1 mouse cellular context compared by ENCODE assay signal in genomic region chr2:30929483-30930045, GRCm38 (mm10).
TF ChIP-seq lines count a peak whose summit lies in the region.

Gene Ptges, minus strand, starts transcription at chr2:30929863.

TF ChIP-seq in CH12.LX, 34 proteins besides CTCF, POLR2A, EP300 and RAD21 (continued from another document):
- TF ChIP-seq KAT2A (IDR thresholded peaks at IDR 0.05; ENCODE audit: insufficient replicate concordance, low read length) = no peak
- peak; percentile 34; the same call in 1 of the 2 replicates for TF ChIP-seq ETS1 (conservative IDR thresholded peaks at IDR 0.05; ENCODE audit: low read depth, low read length)
- no peak for TF ChIP-seq ZKSCAN1 (IDR thresholded peaks at IDR 0.05; ENCODE audit: borderline replicate concordance, low read depth, low read length)
- TF ChIP-seq NRF1 (IDR thresholded peaks at IDR 0.05; ENCODE audit: low read depth, low read length) = peak; percentile 66
- TF ChIP-seq POLR2AphosphoS2 (IDR thresholded peaks at IDR 0.05; ENCODE audit: low read depth, low read length) = no peak; the same call in 1 of the 2 replicates
- peak; percentile 84 for TF ChIP-seq CHD1 (IDR thresholded peaks at IDR 0.05; ENCODE audit: low read depth, low read length)
- TF ChIP-seq BHLHE40 (IDR thresholded peaks at IDR 0.05; ENCODE audit: low read depth, low read length) = 0 out of 2 replicates have a peak, but pooled peaks have one; percentile 2
- TF ChIP-seq SIN3A (IDR thresholded peaks at IDR 0.05; ENCODE audit: low read length) = no peak; the same call in 1 of the 2 replicates
- TF ChIP-seq NELFE (IDR thresholded peaks at IDR 0.05; ENCODE audit: low read depth, low read length) = no peak
- no peak for TF ChIP-seq MYC (IDR thresholded peaks at IDR 0.05; ENCODE audit: low read depth, low read length)
